Mouse (Mus musculus) kidney, adult 9 months (tissue): ENCODE measurements around the gene Ninj1.

Experiments
- DNase-seq: peaks from one replicate; pipeline ENCODE4 v3.0.0; 2022

The Ninj1 gene

GRCm38 (mm10) chr13:49237617-49238016 is 50.3 kb downstream of the Ninj1 start:
- no peak for DNase-seq

- DNase-seq: no peak
Observed at GRCm38 (mm10) chr13:49238737-49239136, 51.5 kb downstream of the Ninj1 start.

GRCm38 (mm10) chr13:49242321-49243065 is 55.2 kb downstream of the Ninj1 start:
- DNase-seq: no peak

GRCm38 (mm10) chr13:49243492-49243891 is 56.2 kb downstream of the Ninj1 start:
- no peak for DNase-seq

- peak; percentile 93 for DNase-seq
Observed at GRCm38 (mm10) chr13:49245251-49245650, 58.0 kb downstream of the Ninj1 start.
